Mouse (Mus musculus) liver, embryonic 14.5 days (tissue): ENCODE measurements around the gene Onecut3. TPM values are rescaled to one million over a fixed set of nuclear protein-coding genes. Genes with fewer than 3 reads are reported as not detected.
A peak's percentile ranks its signal among the peaks of the same experiment; 100 is the strongest.

Source experiments
- ATAC-seq: fragments of 200-750 bp; cut with Nextera tagmentation; 2 replicates; pipeline ENCODE4 v1.8.0; 2017; ENCODE audit warnings: moderate number of reproducible peaks, mild to moderate bottlenecking, moderate library complexity; ENCODE audit not compliant: insufficient read depth
- DNase-seq, 3 experiments: peaks; one replicate each; pipeline ENCODE4 v3.0.0-alpha.2; 2012 to 2013; ENCODE audit warnings: low read depth in 3 of 3, low spot score in 3 of 3
- H3K27ac ChIP-seq: fragments of 300-500 bp; sonication (generic); 2 replicates; pipeline ENCODE4 v1.5.1; 2014; ENCODE audit warnings: moderate library complexity, mild to moderate bottlenecking, control low read depth, inconsistent platforms
- H3K27me3 ChIP-seq: fragments of 300-500 bp; sonication (generic); 2 replicates; pipeline ENCODE4 v1.6.1; 2014; ENCODE audit warnings: mild to moderate bottlenecking, low read length, moderate library complexity; ENCODE audit not compliant: control insufficient read depth, insufficient read depth
- H3K36me3 ChIP-seq: fragments of 300-500 bp; sonication (generic); replicated peaks from 2 replicates; pipeline ENCODE4 v1.6.1; 2014; ENCODE audit warnings: low read depth; ENCODE audit not compliant: control insufficient read depth, insufficient read depth
- H3K4me1 ChIP-seq, 2 experiments: fragments of 200-500 bp in 1 of 2; fragments of 300-500 bp in 1 of 2; sonication (generic) in 1 of 2; replicated peaks; 2 replicates each; pipeline ENCODE4 v1.6.1; 2012 to 2014; ENCODE audit warnings: antibody characterized with exemption in 1 of 2, inconsistent platforms in 1 of 2, low read length in 1 of 2; ENCODE audit not compliant: control insufficient read depth in 2 of 2, insufficient read depth in 2 of 2
- H3K4me2 ChIP-seq: fragments of 300-500 bp; sonication (generic); 2 replicates; pipeline ENCODE4 v1.6.1; 2014; ENCODE audit warnings: low read depth, mild to moderate bottlenecking, control low read depth, moderate library complexity
- H3K4me3 ChIP-seq, 2 experiments: fragments of 200-500 bp in 1 of 2; fragments of 300-500 bp in 1 of 2; sonication (generic) in 1 of 2; 2 replicates each; pipeline ENCODE4 v1.5.1; 2012 to 2014; ENCODE audit warnings: low read depth in 2 of 2, low read length in 2 of 2, mild to moderate bottlenecking in 2 of 2, control low read depth in 1 of 2, inconsistent platforms in 1 of 2, moderate library complexity in 1 of 2; ENCODE audit not compliant: insufficient read depth in 1 of 2
- H3K9ac ChIP-seq: fragments of 300-500 bp; sonication (generic); replicated peaks from 2 replicates; pipeline ENCODE4 v1.6.1; 2014; ENCODE audit warnings: mild to moderate bottlenecking, control low read depth, moderate library complexity
- H3K9me3 ChIP-seq: fragments of 300-500 bp; sonication (generic); 2 replicates; pipeline ENCODE4 v1.6.1; 2016; ENCODE audit warnings: low read length, mixed read lengths; ENCODE audit not compliant: control insufficient read depth
- CTCF ChIP-seq: IDR thresholded peaks from 2 replicates; pipeline ENCODE4 v1.5.1; 2016; ENCODE audit warnings: antibody characterized with exemption, low read depth, control low read depth
- EP300 ChIP-seq: IDR thresholded peaks from 2 replicates; pipeline ENCODE4 v1.6.1; 2016; ENCODE audit warnings: antibody characterized with exemption, low read depth
- WGBS: fragments of 180-500 bp; shearing (Covaris S2); extraction: QIAGEN DNeasy Blood & Tissue Kit; methylation state at CpG from one replicate; pipeline ENCODE4 v1.1.7; 2014; ENCODE audit not compliant: insufficient replicate concordance; 5-methylcytosine and 5-hydroxymethylcytosine counted together
- polyA plus RNA-seq, 2 experiments: library from polyadenylated mRNA; depleted of rRNA in 1 of 2; stranded (reverse) in 1 of 2; unstranded in 1 of 2; fragments of >200 nt; fragmentation: Nextera tagmentation in 1 of 2; extraction: Ambion mirVana in 1 of 2; gene quantifications; 2 replicates each; pipeline versions ENCODE4 v1.2.1 to v1.2.3; 2012 to 2014

Onecut3 gene
- polyA plus RNA-seq (2012; rRNA removed) (0.02 TPM in 2 replicates), polyA plus RNA-seq (2014; fragmentation: Nextera tagmentation; extraction: Ambion mirVana) (not detected in 2 replicates)

- WGBS, result under 1% methylated on average over 33 of the region's 42 CpGs
These were observed at the start of gene Onecut3 for GRCm38 (mm10) chr10:80494732-80495131. TSS of gene Onecut3 (plus strand) at chr10:80494835.

GRCm38 (mm10) chr10:80445052-80445451, 49.6 kb upstream of the Onecut3 start:
- H3K9ac ChIP-seq, result no peak overlapping the region; the same call in 1 of the 2 replicates
- no peaks in the 10 kb centered on the region for H3K27me3 ChIP-seq
- H3K27ac ChIP-seq, result no peak overlapping the region
- H3K4me1 ChIP-seq, result peaks cover 0 to 7% of the 10 kb centered on the region in 2 experiments; a peak in 1 of 4 replicates
- WGBS, result 35% methylated on average over 1 of the region's 1 CpGs
- no peaks in the 10 kb centered on the region for H3K9me3 ChIP-seq
- H3K36me3 ChIP-seq, result no peaks in the 10 kb centered on the region
- H3K4me3 ChIP-seq, result no peak overlapping the region
- TF ChIP-seq EP300 (no peak), CTCF (no peak)
- DNase-seq (no peak), ATAC-seq (no peak)
- no peak overlapping the region for H3K4me2 ChIP-seq

More at GRCm38 (mm10) chr10:80494732-80495131, at the start of gene Onecut3:
- H3K27ac ChIP-seq, result no peak within 1 kb of the TSS
- no peak for ATAC-seq
- H3K36me3 ChIP-seq, result no peaks in the 10 kb centered on the region
- H3K9ac ChIP-seq, result no peak within 1 kb of the TSS
- no peaks in the 10 kb centered on the region for H3K4me1 ChIP-seq
- DNase-seq, result no peak
- no peak for TF ChIP-seq EP300
- TF ChIP-seq CTCF, result peak; percentile 12; the same call in 1 of the 2 replicates
- H3K4me3 ChIP-seq, result peak within 1 kb of the TSS in 1 of 2 experiments; percentile 0; a peak in 2 of 4 replicates
- H3K4me2 ChIP-seq, result peak within 1 kb of the TSS; percentile 25
- H3K9me3 ChIP-seq, result no peaks in the 10 kb centered on the region
- peaks cover 100% of the 10 kb centered on the region for H3K27me3 ChIP-seq

GRCm38 (mm10) chr10:80445898-80446601, 48.6 kb upstream of the Onecut3 start:
- Histone ChIP-seq H3K4me3 (no peak overlapping the region), H3K27ac (no peak overlapping the region), H3K9me3 (no peaks in the 10 kb centered on the region), H3K4me2 (no peak overlapping the region), H3K27me3 (no peaks in the 10 kb centered on the region), H3K9ac (no peak overlapping the region), H3K4me1 (peaks cover 6 to 13% of the 10 kb centered on the region in 2 experiments), H3K36me3 (no peaks in the 10 kb centered on the region)
- ATAC-seq (peak; percentile 64), DNase-seq (peak; percentile 50 to 59 (median 57))
- TF ChIP-seq EP300 (no peak), CTCF (peak; percentile 99)
- WGBS, result 9% methylated on average over 26 of the region's 26 CpGs

GRCm38 (mm10) chr10:80450599-80450998, 44.0 kb upstream of the Onecut3 start:
- 15% methylated on average over 6 of the region's 6 CpGs for WGBS
- Histone ChIP-seq H3K4me2 (no peak overlapping the region), H3K4me1 (peaks cover 6 to 13% of the 10 kb centered on the region in 2 experiments), H3K9ac (no peak overlapping the region), H3K36me3 (no peaks in the 10 kb centered on the region), H3K27ac (no peak overlapping the region), H3K27me3 (no peaks in the 10 kb centered on the region; the same call in 1 of the 2 replicates), H3K9me3 (no peaks in the 10 kb centered on the region), H3K4me3 (no peak overlapping the region)
- ATAC-seq (0 out of 2 replicates have a peak, but pooled peaks have one; percentile 18), DNase-seq (no peak)
- TF ChIP-seq CTCF (no peak), EP300 (no peak)

- TF ChIP-seq CTCF (no peak), EP300 (no peak)
- Histone ChIP-seq H3K36me3 (no peaks in the 10 kb centered on the region), H3K27ac (no peak overlapping the region), H3K9ac (no peak overlapping the region), H3K4me1 (peaks cover 6 to 7% of the 10 kb centered on the region in 2 experiments), H3K4me2 (no peak overlapping the region), H3K9me3 (no peaks in the 10 kb centered on the region), H3K27me3 (no peaks in the 10 kb centered on the region; the same call in 1 of the 2 replicates), H3K4me3 (no peak overlapping the region)
- ATAC-seq (peak; percentile 57; the same call in 1 of the 2 replicates), DNase-seq (no peak)
- WGBS, result 45% methylated on average over 10 of the region's 10 CpGs
These were observed 41.0 kb upstream of the Onecut3 start for GRCm38 (mm10) chr10:80453601-80454000.
